Mouse (Mus musculus): ENCODE data around the gene Npas3. TPM values are rescaled to one million over a fixed set of nuclear protein-coding genes. Genes with fewer than 3 reads are reported as not detected.
"Not testable (repeated sequence)": the region's sequence is repeated elsewhere in the genome, so short reads cannot be mapped to it uniquely, and the experiment has no call there.

The Npas3 gene
- polyA plus RNA-seq, 1 experiment = 0.04 TPM

DNA sequence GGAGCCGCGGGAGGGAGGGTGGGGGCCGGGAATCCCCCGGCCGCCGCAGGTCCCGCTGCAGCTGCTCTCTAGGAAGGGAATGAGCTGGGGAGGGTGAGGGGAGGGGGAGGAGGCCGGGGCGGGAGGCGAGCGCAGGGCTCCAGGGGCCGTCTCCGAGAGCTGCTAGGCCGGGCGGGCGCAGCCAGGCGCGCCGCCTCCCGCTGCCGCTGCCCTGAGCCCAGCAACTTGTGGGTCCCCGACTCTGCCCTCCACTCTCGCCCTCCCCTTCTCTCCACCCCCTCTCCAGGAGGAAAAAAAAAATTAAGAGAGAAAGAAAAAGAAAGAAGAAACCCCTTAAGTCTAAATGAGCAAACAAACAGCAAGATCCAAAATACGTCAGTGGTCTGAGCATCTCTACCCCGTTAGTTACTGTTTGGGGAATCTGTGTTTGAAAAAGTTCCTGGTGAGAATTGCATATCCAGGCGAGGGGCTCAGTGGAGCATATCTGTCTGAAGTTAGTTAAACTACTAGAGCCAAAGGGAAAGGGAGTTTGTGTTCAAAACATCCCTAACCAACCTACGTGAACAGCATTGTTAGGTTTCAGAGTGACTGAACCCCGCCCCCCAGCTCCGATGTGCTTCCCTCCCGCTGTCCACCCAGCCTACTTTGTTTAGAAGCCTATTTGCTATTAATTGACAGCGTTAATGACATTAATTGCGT is 5.1 kb downstream of the Npas3 start:
- TF ChIP-seq CTCF (IDR thresholded peaks at IDR 0.05; ENCODE audit: borderline replicate concordance, control insufficient read depth, extremely low read depth, insufficient read depth, low read length, poor library complexity) = no peak
- no peak overlapping the region for H3K4me3 ChIP-seq (ENCODE audit: control insufficient read depth, insufficient read depth, low read length)
- DNase-seq = no peak
- H3K36me3 ChIP-seq (ENCODE audit: control insufficient read depth, insufficient read depth, low read length) = no peaks in the 10 kb centered on the region
- WGBS = 3% methylated on average over 30 of the region's 32 CpGs
- no peak overlapping the region for H3K27ac ChIP-seq (ENCODE audit: control insufficient read depth, insufficient read depth, low read length)
- H3K4me1 ChIP-seq (replicated peaks; ENCODE audit: control insufficient read depth, insufficient read depth, low read length) = no peaks in the 10 kb centered on the region; the same call in 1 of the 2 replicates
- peaks cover 3% of the 10 kb centered on the region; the same call in 1 of the 2 replicates for H3K27me3 ChIP-seq (ENCODE audit: control insufficient read depth, insufficient read depth, low read length)

- H3K4me1 ChIP-seq (replicated peaks; ENCODE audit: control insufficient read depth, insufficient read depth, low read length) = no peaks in the 10 kb centered on the region; the same call in 1 of the 2 replicates
- TF ChIP-seq POLR2A (IDR thresholded peaks at IDR 0.05; ENCODE audit: control insufficient read depth, extremely low read depth, insufficient read depth, low read length, poor library complexity) (no peak), CTCF (IDR thresholded peaks at IDR 0.05; ENCODE audit: borderline replicate concordance, control insufficient read depth, extremely low read depth, insufficient read depth, low read length, poor library complexity) (no peak)
- no peaks in the 10 kb centered on the region for H3K36me3 ChIP-seq (ENCODE audit: control insufficient read depth, insufficient read depth, low read length)
- H3K4me3 ChIP-seq (ENCODE audit: control insufficient read depth, insufficient read depth, low read length) = no peak overlapping the region
- DNase-seq = no peak
- no peaks in the 10 kb centered on the region; the same call in 1 of the 2 replicates for H3K27me3 ChIP-seq (ENCODE audit: control insufficient read depth, insufficient read depth, low read length)
- no peak overlapping the region for H3K27ac ChIP-seq (ENCODE audit: control insufficient read depth, insufficient read depth, low read length)
- WGBS = 22% methylated on average over 6 of the region's 6 CpGs
Observed at GRCm38 (mm10) chr12:53254160-53254480, 5.6 kb downstream of the Npas3 start.

GRCm38 (mm10) chr12:53274502-53274901 is 26.0 kb downstream of the Npas3 start:
- not testable (repeated sequence) for H3K27me3 ChIP-seq (ENCODE audit: control insufficient read depth, insufficient read depth, low read length); DNase-seq; H3K36me3 ChIP-seq (ENCODE audit: control insufficient read depth, insufficient read depth, low read length); H3K27ac ChIP-seq (ENCODE audit: control insufficient read depth, insufficient read depth, low read length); H3K4me3 ChIP-seq (ENCODE audit: control insufficient read depth, insufficient read depth, low read length); H3K4me1 ChIP-seq (replicated peaks; ENCODE audit: control insufficient read depth, insufficient read depth, low read length)

DNA sequence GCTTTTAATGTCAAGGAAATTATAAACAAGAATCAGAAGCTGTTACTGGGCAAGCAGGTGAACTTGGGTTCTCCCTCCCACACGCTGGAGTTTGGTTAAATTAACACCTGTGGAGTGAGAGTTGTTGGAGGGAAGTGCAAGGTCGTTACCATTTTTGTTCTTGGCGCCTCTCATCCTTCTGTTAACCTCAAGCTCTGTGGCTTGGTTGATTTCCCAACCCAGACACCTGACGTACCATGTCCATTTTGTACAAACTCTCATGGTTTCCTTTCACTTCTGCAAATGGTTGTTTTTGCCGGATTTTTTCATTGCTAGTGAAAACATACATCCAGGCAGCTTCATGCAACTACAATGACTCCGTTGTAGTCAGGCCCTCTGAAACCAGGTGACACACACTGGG is 28.9 kb downstream of the Npas3 start:
- H3K4me3 ChIP-seq (ENCODE audit: control insufficient read depth, insufficient read depth, low read length) = no peak overlapping the region
- WGBS = 24% methylated on average over 6 of the region's 6 CpGs
- no peak for DNase-seq
- H3K4me1 ChIP-seq (replicated peaks; ENCODE audit: control insufficient read depth, insufficient read depth, low read length) = no peaks in the 10 kb centered on the region
- no peaks in the 10 kb centered on the region for H3K36me3 ChIP-seq (ENCODE audit: control insufficient read depth, insufficient read depth, low read length)
- TF ChIP-seq CTCF (IDR thresholded peaks at IDR 0.05; ENCODE audit: borderline replicate concordance, control insufficient read depth, extremely low read depth, insufficient read depth, low read length, poor library complexity) (no peak), POLR2A (IDR thresholded peaks at IDR 0.05; ENCODE audit: control insufficient read depth, extremely low read depth, insufficient read depth, low read length, poor library complexity) (no peak)
- H3K27ac ChIP-seq (ENCODE audit: control insufficient read depth, insufficient read depth, low read length) = no peak overlapping the region
- no peaks in the 10 kb centered on the region for H3K27me3 ChIP-seq (ENCODE audit: control insufficient read depth, insufficient read depth, low read length)

DNA sequence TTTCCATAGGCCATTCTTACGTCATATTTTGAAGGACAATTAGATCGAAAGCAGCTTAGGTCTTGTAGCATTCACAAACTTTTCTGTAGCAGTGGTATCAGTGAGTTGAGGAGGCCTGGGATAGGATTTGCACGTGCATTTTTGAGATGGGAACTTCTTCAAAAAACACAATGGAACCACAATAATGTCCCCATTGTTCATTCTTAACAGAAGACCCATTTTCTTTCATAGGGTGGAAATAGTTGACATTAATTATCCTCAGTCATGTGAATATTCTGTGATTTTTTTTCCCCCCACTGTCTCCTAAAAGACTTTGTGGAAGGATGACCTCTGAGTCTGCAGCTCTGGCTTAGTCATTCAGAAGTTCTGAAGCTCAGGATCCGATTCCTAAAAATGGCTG is 41.9 kb downstream of the Npas3 start:
- Histone ChIP-seq H3K4me1 (replicated peaks; ENCODE audit: control insufficient read depth, insufficient read depth, low read length) (no peaks in the 10 kb centered on the region), H3K27ac (ENCODE audit: control insufficient read depth, insufficient read depth, low read length) (no peak overlapping the region), H3K4me3 (ENCODE audit: control insufficient read depth, insufficient read depth, low read length) (no peak overlapping the region), H3K27me3 (ENCODE audit: control insufficient read depth, insufficient read depth, low read length) (no peaks in the 10 kb centered on the region), H3K36me3 (ENCODE audit: control insufficient read depth, insufficient read depth, low read length) (no peaks in the 10 kb centered on the region)
- no peak for DNase-seq
- 90% methylated on average over 4 of the region's 4 CpGs for WGBS
- no peak for TF ChIP-seq CTCF (IDR thresholded peaks at IDR 0.05; ENCODE audit: borderline replicate concordance, control insufficient read depth, extremely low read depth, insufficient read depth, low read length, poor library complexity)
- TF ChIP-seq POLR2A (IDR thresholded peaks at IDR 0.05; ENCODE audit: control insufficient read depth, extremely low read depth, insufficient read depth, low read length, poor library complexity) = no peak

GRCm38 (mm10) chr12:53290846-53291245 is 42.4 kb downstream of the Npas3 start:
- Histone ChIP-seq H3K4me3 (ENCODE audit: control insufficient read depth, insufficient read depth, low read length) (no peak overlapping the region), H3K4me1 (replicated peaks; ENCODE audit: control insufficient read depth, insufficient read depth, low read length) (no peaks in the 10 kb centered on the region), H3K27me3 (ENCODE audit: control insufficient read depth, insufficient read depth, low read length) (no peaks in the 10 kb centered on the region), H3K27ac (ENCODE audit: control insufficient read depth, insufficient read depth, low read length) (no peak overlapping the region), H3K36me3 (ENCODE audit: control insufficient read depth, insufficient read depth, low read length) (no peaks in the 10 kb centered on the region)
- no peak for DNase-seq
- 96% methylated on average over 10 of the region's 10 CpGs for WGBS
- no peak for TF ChIP-seq CTCF (IDR thresholded peaks at IDR 0.05; ENCODE audit: borderline replicate concordance, control insufficient read depth, extremely low read depth, insufficient read depth, low read length, poor library complexity)
- no peak for TF ChIP-seq POLR2A (IDR thresholded peaks at IDR 0.05; ENCODE audit: control insufficient read depth, extremely low read depth, insufficient read depth, low read length, poor library complexity)

GRCm38 (mm10) chr12:53292010-53292409 is 43.5 kb downstream of the Npas3 start:
- WGBS = 96% methylated on average over 8 of the region's 8 CpGs
- H3K36me3 ChIP-seq (ENCODE audit: control insufficient read depth, insufficient read depth, low read length) = no peaks in the 10 kb centered on the region
- DNase-seq = no peak

More at GRCm38 (mm10) chr12:53292010-53292409, 43.5 kb downstream of the Npas3 start:
- TF ChIP-seq CTCF (IDR thresholded peaks at IDR 0.05; ENCODE audit: borderline replicate concordance, control insufficient read depth, extremely low read depth, insufficient read depth, low read length, poor library complexity) (no peak), POLR2A (IDR thresholded peaks at IDR 0.05; ENCODE audit: control insufficient read depth, extremely low read depth, insufficient read depth, low read length, poor library complexity) (no peak)
- no peaks in the 10 kb centered on the region for H3K4me1 ChIP-seq (replicated peaks; ENCODE audit: control insufficient read depth, insufficient read depth, low read length)
- H3K27ac ChIP-seq (ENCODE audit: control insufficient read depth, insufficient read depth, low read length) = no peak overlapping the region
- H3K27me3 ChIP-seq (ENCODE audit: control insufficient read depth, insufficient read depth, low read length) = no peaks in the 10 kb centered on the region
- no peak overlapping the region for H3K4me3 ChIP-seq (ENCODE audit: control insufficient read depth, insufficient read depth, low read length)
